Mouse (Mus musculus) urinary bladder, adult 2 months (tissue): ENCODE results near the gene Tenm3. TPM values are rescaled to one million over a fixed set of nuclear protein-coding genes. Genes with fewer than 3 reads are reported as not detected.
A peak's percentile ranks its signal among the peaks of the same experiment; 100 is the strongest.

Experiments
- DNase-seq: peaks from one replicate; pipeline ENCODE4 v3.0.0; 2022; ENCODE audit warnings: low spot score
- polyA plus RNA-seq: library from polyadenylated mRNA; depleted of rRNA; stranded (reverse); fragments of >200 nt; gene quantifications from 2 replicates; pipeline ENCODE4 v1.2.3, GENCODE M21; 2012

Gene Tenm3
- polyA plus RNA-seq, 1 experiment = 7.7 TPM

- no peak for DNase-seq
Measured at GRCm38 (mm10) chr8:48517431-48517830, 326.3 kb downstream of the Tenm3 start.

GRCm38 (mm10) chr8:48514230-48514629 is 329.5 kb downstream of the Tenm3 start:
- no peak for DNase-seq

GRCm38 (mm10) chr8:48513801-48514200 is 329.9 kb downstream of the Tenm3 start:
- no peak for DNase-seq

GRCm38 (mm10) chr8:48511546-48511945 is 332.2 kb downstream of the Tenm3 start:
- DNase-seq = no peak

GRCm38 (mm10) chr8:48511137-48511536 is 332.6 kb downstream of the Tenm3 start:
- DNase-seq = no peak

DNA sequence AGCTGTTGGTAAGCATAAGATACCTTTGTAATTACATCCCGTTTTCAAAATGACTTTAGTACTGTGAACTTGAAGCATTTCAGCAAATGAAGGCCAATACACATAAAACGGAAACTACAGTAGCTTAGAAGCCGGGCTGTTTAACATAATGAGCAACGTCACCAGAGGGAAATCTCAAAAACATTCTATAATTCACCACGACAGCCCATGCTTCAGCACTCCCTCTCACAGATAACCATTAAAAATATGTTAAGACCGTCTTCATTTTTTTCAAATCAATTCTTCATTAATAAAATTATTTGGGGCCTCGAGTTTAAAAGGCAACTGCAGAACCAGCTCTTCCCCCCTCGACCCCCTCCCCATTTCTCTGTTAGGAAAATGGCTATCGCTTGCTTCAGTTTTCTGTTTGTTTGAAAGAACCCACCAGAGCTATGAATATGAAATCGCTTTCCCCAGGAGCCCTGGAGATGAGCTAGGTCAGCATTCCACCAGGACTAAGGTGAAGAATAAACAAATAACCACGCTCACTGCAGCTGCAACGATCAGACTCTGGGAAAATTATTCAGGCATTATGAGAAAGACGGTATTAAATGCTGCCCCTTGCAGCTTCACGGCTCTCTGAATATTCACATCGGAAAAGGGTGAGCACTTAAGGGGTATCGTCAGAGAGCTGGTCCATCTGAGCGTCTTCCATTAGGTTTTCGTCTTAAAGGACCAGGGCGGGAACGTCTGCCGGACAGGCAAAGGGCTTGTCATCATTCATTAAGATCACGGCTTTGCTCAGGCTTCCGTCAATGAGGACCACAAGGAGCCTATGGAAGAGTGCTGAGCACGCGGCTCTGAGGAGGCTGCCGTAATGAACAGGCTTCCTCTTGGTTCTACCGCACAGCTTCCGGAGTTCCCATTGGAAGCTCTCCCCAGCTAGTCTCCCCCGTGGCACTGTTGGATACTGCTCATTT is 334.8 kb downstream of the Tenm3 start:
- DNase-seq = no peak

DNA sequence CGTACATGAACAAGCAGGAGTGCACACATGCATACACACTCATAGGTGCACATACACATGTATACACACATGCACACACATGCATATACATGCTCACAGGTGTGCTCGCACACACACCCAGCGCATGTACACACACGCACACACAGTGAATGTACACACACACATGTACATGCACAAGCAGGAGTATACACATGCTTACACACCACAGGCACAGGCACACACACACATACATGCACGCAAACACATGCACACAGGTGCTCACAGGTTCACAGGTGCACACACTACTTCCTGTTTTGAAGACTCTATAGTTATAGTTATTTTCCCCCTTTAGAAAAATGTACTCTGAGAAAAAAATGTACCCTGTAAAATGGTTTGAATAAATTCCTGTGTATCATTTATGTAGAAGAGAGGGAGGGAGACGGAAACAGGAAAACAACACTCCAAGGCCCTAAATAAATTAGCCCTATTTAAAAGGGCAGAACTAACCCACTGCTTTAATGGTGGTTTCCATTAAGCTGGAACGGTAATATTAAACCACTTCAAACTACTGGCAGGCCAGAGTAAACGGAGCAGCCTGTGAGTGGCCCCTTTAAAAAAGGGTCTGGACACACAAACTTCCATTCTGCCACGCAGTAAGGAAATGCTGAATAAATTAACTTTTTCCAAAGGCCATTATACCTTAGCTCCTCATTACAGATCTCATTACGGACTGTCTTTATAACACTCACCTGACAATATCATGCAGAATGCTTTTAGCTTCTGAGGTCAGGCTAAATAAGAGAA is 335.8 kb downstream of the Tenm3 start:
- no peak for DNase-seq

DNA sequence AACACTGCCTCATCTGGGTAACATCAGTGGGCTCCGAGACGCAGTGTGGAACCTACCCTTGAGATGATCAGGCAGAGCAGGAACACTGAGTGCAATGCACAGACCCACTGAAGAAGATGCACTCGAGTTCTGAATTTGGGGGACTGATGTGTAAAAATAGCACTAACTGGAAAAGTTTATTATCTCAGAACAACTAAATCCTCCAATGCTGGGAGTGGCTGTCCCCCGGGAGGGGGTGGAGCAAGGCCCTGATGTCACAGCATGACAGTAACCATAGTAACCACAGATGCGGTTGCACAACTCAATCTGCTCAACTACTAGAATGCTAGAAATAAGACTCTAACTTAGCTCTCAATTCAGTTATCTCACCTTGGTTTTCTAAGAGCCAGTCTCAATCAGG is 351.3 kb downstream of the Tenm3 start:
- no peak for DNase-seq

GRCm38 (mm10) chr8:48490635-48491165 is 353.1 kb downstream of the Tenm3 start:
- no peak for DNase-seq

DNA sequence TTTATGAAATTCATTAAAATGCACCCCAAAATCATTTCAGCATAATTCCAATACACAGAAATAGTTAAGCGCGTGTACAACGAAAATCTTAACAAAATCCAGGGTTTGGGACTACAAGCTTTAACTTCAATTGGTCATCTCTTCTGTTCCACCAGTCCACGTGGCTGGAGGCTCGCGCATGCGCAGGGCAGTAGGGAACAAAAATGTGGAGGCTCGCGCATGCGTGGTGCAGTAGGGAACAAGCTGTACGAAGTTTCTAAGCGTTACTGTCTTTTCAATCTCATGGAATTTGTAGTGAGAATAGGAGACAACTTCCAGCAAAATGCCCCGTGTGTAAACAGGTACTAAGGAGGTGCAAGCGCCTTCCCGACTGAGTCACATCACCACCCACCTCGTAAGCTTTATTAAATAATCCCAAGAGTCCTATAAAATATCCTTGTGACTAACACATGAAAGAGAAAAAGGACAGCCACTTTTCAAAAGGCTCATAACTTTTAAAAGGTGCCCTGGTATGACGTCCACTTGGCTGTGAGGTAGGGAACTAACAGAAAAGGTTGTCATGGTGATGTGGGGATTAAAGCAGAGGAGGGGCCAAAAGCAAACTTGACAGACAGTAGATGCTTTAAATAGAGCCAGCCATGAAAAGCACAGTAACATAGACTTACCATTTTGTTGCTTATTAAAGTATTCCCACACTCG is 353.7 kb downstream of the Tenm3 start:
- no peak for DNase-seq

- no peak for DNase-seq
Measured at GRCm38 (mm10) chr8:48489417-48489816, 354.3 kb downstream of the Tenm3 start.

GRCm38 (mm10) chr8:48488809-48489208 is 354.9 kb downstream of the Tenm3 start:
- no peak for DNase-seq

DNA sequence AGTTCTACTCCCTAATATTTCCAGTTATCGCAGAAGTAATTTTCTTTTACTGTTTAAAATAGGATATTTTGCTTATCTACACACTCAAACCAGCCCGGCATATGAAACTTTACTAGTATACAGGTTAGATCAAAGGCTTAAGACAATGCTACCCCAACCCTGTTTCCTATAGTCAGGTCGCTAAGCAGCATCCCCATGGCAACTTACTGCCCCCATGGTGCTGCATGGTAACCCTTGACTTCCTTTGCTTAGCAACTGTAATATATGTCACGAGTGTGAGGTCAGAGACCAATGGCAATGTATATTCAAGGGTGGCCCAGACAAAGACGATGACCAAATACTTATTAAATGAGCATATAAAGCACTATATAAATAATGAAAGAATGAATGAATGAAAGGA is 359.6 kb downstream of the Tenm3 start:
- no peak for DNase-seq

DNA sequence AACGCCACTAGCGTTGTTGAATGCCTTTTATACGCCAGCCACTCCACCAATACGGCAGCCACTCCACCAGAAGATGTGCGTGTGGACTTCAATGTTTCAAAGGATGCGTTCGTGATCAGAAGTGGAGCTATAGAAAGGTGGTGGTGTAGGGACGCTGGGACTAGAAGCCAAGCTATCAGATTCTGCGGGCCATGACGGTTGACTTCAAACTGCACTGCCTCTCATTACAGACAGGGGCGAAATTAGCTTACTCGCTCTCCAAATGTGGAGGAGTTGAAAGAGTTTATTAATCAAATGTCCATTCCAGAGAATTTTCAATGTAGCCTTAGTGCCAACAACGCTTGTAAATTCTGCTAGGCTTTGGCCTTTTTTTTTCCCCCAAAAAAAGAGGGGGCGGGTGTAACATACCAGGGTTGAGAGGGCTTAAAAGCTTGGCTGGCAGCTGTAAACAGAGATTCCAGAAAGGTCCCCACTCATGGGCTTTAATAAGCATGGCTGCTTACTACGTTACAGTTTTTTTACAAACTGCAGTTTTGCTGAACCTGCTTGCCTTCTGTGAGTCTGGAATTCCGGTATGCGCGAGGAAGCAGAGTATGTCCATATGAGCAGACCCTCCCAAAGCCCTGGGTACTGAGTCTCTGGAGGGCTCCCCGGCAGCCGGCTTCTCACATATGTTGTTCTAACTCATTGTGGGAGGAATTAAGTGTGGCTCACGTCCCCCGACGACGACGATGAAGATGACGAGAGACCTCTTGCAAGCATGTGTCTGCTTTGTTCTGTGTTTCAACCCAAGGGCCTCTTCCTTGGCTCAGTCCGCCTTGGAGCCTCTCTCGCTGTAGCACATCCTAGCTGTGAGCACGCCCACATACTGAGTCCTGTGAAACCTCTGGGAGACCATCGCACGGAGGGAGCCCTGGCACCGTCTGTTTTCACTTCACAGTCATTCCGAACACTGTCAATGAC is 361.8 kb downstream of the Tenm3 start:
- DNase-seq = peak; percentile 26

GRCm38 (mm10) chr8:48477371-48477935 is 366.3 kb downstream of the Tenm3 start:
- DNase-seq = no peak

DNA sequence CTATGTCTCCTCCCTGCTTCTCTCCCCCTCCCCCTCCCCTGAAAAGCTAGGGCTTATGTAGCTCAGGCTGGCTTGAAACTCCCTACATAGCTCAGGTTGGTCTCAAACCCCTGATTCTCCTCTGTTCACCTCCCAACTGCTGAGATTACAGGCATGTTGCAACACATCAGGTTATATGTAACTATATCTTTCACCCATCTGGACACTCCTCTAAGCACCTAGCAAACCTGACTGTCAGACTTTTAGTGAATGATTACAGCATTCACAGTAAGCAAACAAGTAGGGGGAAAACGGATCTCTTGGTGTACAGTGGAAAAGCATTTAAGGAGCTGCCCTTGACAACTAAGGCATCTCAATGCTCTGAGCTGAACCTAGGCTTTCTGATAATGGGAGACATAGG is 366.9 kb downstream of the Tenm3 start:
- DNase-seq = no peak

GRCm38 (mm10) chr8:48467633-48468032 is 376.1 kb downstream of the Tenm3 start:
- no peak for DNase-seq

GRCm38 (mm10) chr8:48458373-48458772 is 385.4 kb downstream of the Tenm3 start:
- no peak for DNase-seq

DNA sequence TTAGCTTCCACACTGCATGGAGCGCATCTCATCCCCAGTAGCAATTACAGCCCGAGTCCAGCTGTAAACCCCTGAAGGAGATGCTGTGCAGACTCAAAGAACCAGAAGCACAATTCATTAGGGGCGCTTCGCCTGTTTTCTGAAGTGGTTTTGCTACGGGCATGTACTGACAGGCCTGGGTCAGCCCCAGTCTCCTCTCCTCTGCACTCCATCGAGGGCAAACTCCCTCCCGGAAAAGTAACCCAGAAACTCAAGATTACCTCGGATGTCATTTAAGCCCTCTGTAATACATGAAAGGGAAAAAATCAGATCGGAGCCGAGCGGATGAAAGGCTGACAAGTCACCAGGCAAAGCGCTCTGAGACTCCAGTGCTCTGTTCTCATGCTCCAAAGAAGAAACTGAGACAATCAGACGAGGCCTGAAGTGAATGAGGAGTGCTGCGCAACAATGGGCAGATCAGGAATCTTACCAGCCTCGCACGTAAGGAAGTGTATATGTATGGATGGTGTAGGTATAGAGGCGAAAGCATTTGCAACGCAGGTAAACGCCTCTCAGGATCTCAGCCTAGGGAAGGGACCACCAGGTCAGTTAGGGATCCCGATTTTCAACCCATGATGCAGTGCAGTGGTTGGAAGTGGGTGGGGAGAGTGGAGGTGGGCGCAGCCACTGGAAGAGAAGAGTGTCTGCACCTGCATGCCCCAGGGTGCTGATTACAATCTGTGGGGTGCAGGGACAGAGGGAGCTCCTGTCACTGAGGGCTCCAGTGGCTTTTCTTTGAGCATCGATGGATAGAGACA is 387.2 kb downstream of the Tenm3 start:
- DNase-seq = no peak

DNA sequence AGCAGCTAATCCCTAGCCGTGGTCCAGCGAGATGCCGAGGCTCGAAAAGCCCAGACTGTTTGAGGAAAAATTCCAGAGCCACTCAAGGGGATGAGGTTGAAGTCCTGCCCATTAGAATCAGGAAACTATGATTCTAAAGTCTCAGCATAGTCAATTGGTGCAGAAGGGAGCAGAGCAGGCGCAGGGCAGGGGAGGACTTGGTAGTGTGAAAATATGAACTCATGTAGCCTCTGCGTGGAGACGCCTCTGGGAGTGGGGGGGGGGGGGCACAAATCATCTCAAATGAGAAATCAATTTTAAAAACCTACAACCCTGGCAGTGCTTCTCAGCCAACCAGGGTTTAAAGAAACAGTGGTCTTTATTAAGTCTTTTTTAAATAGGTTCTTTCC is 392.5 kb downstream of the Tenm3 start:
- DNase-seq = no peak
